Mouse (Mus musculus): ENCODE measurements around the gene Olfr1436. TPM values are rescaled to one million over a fixed set of nuclear protein-coding genes. Genes with fewer than 3 reads are reported as not detected.
"Not testable (repeated sequence)": the region's sequence is repeated elsewhere in the genome, so short reads cannot be mapped to it uniquely, and the experiment has no call there.

Olfr1436 gene
- total RNA-seq (2021): not detected
- long read RNA-seq, experiment 1: 0 reads
- long read RNA-seq, experiment 2: 0 reads

- not testable (repeated sequence) for DNase-seq
These were observed at the start of gene Olfr1436 for GRCm38 (mm10) chr19:12299030-12299429. Olfr1436 (minus strand) TSS chr19:12299130.

- no peak for DNase-seq
These were observed 36.9 kb upstream of the Olfr1436 start, which contains the start of gene Olfr1438-ps1 for GRCm38 (mm10) chr19:12335810-12336209. Olfr1438-ps1 (minus strand) TSS chr19:12335910.

- no peak for DNase-seq
These were observed 26.1 kb upstream of the Olfr1436 start, which contains the start of gene Olfr1437 for GRCm38 (mm10) chr19:12325001-12325400. Olfr1437 (minus strand) TSS chr19:12325101.

GRCm38 (mm10) chr19:12292979-12293378 lies 6.0 kb downstream of the Olfr1436 start:
- DNase-seq: no peak

GRCm38 (mm10) chr19:12279554-12279953 lies 19.4 kb downstream of the Olfr1436 start, which contains the start of gene Olfr1434:
Olfr1434 (plus strand) TSS chr19:12279854.
- DNase-seq: no peak

GRCm38 (mm10) chr19:12260732-12261131 lies 38.2 kb downstream of the Olfr1436 start, which contains the start of gene Olfr235:
Olfr235 (plus strand) TSS chr19:12261032.
- no peak for DNase-seq

Other genes starting within 250 kb of the Olfr1436 start
- not detected for gene Olfr1424, start 236.4 kb downstream of the Olfr1436 start, total RNA-seq (2021)
- not detected for gene Olfr1425, start 221.4 kb downstream of the Olfr1436 start, total RNA-seq (2021)
- not detected for gene Olfr1426, start 207.1 kb downstream of the Olfr1436 start, total RNA-seq (2021)
- not detected for gene Olfr1427, start 195.8 kb downstream of the Olfr1436 start, total RNA-seq (2021)
- gene Olfr1428, start 183.2 kb downstream of the Olfr1436 start, total RNA-seq (2021): not detected
- not detected for gene Olfr76, start 175.9 kb downstream of the Olfr1436 start, total RNA-seq (2021)
- not detected for gene Olfr1555-ps1, start 129.0 kb downstream of the Olfr1436 start, total RNA-seq (2021)
- gene Olfr1431, start 98.5 kb downstream of the Olfr1436 start, total RNA-seq (2021): not detected
- not detected for gene Olfr1432, start 66.5 kb downstream of the Olfr1436 start, total RNA-seq (2021)
- gene Olfr262, start 57.5 kb downstream of the Olfr1436 start, total RNA-seq (2021): not detected
- not detected for gene Olfr235, start 38.1 kb downstream of the Olfr1436 start, total RNA-seq (2021)
- not detected for gene Olfr1434, start 19.3 kb downstream of the Olfr1436 start, total RNA-seq (2021)
- gene Olfr1437, start 26.0 kb upstream of the Olfr1436 start, total RNA-seq (2021): not detected
- gene Olfr1438-ps1, start 36.8 kb upstream of the Olfr1436 start, total RNA-seq (2021): not detected
- gene Olfr1440, start 88.1 kb upstream of the Olfr1436 start, total RNA-seq (2021): not detected
- not detected for gene Olfr1441, start 118.3 kb upstream of the Olfr1436 start, total RNA-seq (2021)
- not detected for gene Pfpl, start 128.8 kb upstream of the Olfr1436 start, total RNA-seq (2021)
- 10 to 100 TPM; 15.1 to 16.1 TPM for gene Mpeg1, start 161.6 kb upstream of the Olfr1436 start, total RNA-seq (2021)
- 10 to 100 TPM; 22.5 to 24.4 TPM for gene Dtx4, start 202.3 kb upstream of the Olfr1436 start, total RNA-seq (2021)
- 10 to 100 TPM; 11.9 to 14.8 TPM for gene Fam111a, start 246.6 kb upstream of the Olfr1436 start, total RNA-seq (2021)